Mouse (Mus musculus) embryonic facial prominence, embryonic 11.5 days (tissue): ENCODE measurements around the gene Gabbr2. TPM values are rescaled to one million over a fixed set of nuclear protein-coding genes. Genes with fewer than 3 reads are reported as not detected.

Experiments
- polyA plus RNA-seq: library from polyadenylated mRNA; unstranded; fragments of >200 nt; fragmentation: Nextera tagmentation; extraction: Ambion mirVana; gene quantifications from 2 replicates; pipeline ENCODE4 v1.2.1, GENCODE M21; 2014

The Gabbr2 gene
- polyA plus RNA-seq, 1 experiment from 2014 or later = 0.25 TPM

Other genes with a start within 250 kb of the Gabbr2 start
- gene Anks6, start 65.6 kb upstream of the Gabbr2 start, polyA plus RNA-seq = 2.9 and 4.1 TPM in 2 replicates
- gene Galnt12, start 100.0 kb upstream of the Gabbr2 start, polyA plus RNA-seq = 2.3 and 3.6 TPM in 2 replicates
- 8.6 and 8.8 TPM in 2 replicates for gene Col15a1, start 216.3 kb upstream of the Gabbr2 start, polyA plus RNA-seq